In the genomic region with DNA sequence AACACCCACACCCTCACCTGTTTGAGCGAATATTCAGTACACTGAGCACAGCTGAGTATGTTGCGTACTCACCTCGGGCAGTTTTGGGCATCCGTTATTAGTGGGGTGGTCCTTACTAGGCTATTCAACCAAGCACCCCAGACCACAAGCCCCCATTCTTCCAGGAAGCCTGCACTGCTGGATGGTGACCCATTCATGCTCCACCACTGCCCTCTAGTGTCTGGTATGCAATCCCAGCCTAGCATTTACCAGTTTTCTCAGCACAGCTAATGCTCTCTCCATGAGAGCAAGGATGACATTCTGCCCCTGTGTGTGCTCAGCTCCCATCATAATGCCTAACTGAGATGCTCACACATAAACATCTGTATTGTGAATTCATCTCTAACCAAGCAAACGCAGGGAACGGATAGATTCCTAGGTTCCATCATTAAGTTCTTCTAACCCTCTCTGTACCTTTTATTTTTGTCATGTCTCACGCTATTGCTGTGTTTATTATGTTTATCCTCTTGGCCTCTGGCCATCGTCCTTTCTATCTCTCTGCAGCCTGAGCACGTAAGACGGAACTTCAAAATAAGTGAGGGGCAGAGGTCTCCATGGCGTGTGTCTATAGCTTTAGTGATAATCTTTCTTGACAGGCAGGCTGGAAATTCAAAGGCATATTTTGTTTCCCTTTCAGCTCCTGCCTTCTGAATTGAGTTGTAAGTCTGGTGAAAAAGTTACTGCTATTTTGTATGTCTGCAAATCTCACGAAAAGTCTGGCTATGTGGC, we compare ENCODE assay signal across 8 mouse cellular contexts. TPM values are rescaled to one million over a fixed set of nuclear protein-coding genes. Genes with fewer than 3 reads are reported as not detected.
A peak's percentile ranks its signal among the peaks of the same experiment; 100 is the strongest.
DNase-seq lines count a peak whose midpoint lies in the region; ATAC-seq and TF ChIP-seq lines count a peak whose summit lies in the region.

No protein-coding gene starts in this region.

- no peak for TF ChIP-seq EP300 in CH12.LX (IDR thresholded peaks at IDR 0.05; ENCODE audit: low read length)

- H3K4me2 ChIP-seq in CH12.LX (ENCODE audit: insufficient read depth, low read depth, poor library complexity, severe bottlenecking), result no peak overlapping the region
- H3K4me2 ChIP-seq in heart, embryonic 16.5 days (ENCODE audit: low read depth, low read length), result no peak overlapping the region
- H3K4me2 ChIP-seq in neural tube, embryonic 15.5 days, result no peak overlapping the region

- H3K79me2 ChIP-seq in CH12.LX (replicated peaks; ENCODE audit: control insufficient read depth, extremely low read depth, insufficient read depth, poor library complexity, severe bottlenecking), result no peaks in the 10 kb centered on the region

- no peak overlapping the region for H3K4me3 ChIP-seq in CH12.LX (replicated peaks in 1 of 3; ENCODE audit: low read depth in 2 of 3, low read length in 2 of 3, poor library complexity in 1 of 3)
- no peak overlapping the region for H3K4me3 ChIP-seq in embryonic facial prominence, embryonic 10.5 days
- no peak overlapping the region for H3K4me3 ChIP-seq in heart, embryonic 16.5 days (ENCODE audit: low read length)
- H3K4me3 ChIP-seq in lung, adult 2 months (replicated peaks; ENCODE audit: extremely low read depth, low read depth, low read length), result no peak overlapping the region
- no peak overlapping the region for H3K4me3 ChIP-seq in neural tube, embryonic 15.5 days (replicated peaks)

- no peaks in the 10 kb centered on the region for H3K36me3 ChIP-seq in CH12.LX (replicated peaks in 1 of 2; ENCODE audit: control insufficient read depth in 1 of 2, insufficient read depth in 1 of 2, low read length in 1 of 2)
- H3K36me3 ChIP-seq in embryonic facial prominence, embryonic 10.5 days (replicated peaks), result no peaks in the 10 kb centered on the region
- H3K36me3 ChIP-seq in heart, embryonic 16.5 days (ENCODE audit: control insufficient read depth, insufficient read depth), result no peaks in the 10 kb centered on the region
- H3K36me3 ChIP-seq in neural tube, embryonic 15.5 days, result no peaks in the 10 kb centered on the region

- H3K9ac ChIP-seq in CH12.LX (ENCODE audit: insufficient read depth, low read depth), result no peak overlapping the region
- no peak overlapping the region for H3K9ac ChIP-seq in heart, embryonic 16.5 days (ENCODE audit: low read length)
- H3K9ac ChIP-seq in neural tube, embryonic 15.5 days (replicated peaks), result no peak overlapping the region

- peak; percentile 79 to 93 for TF ChIP-seq CTCF in CH12.LX (conservative IDR thresholded peaks at IDR 0.05 in 1 of 2, IDR thresholded peaks at IDR 0.05 in 1 of 2; ENCODE audit: low read depth in 2 of 2, low read length in 2 of 2)
- peak; percentile 89 for TF ChIP-seq CTCF in lung, adult 2 months (IDR thresholded peaks at IDR 0.05; ENCODE audit: insufficient read depth, low read length)

- dilution Hi-C loops in CH12.LX (cut with MboI; ENCODE audit: extremely low pct_ligation_motif_present, extremely low pct_unique_long_range_greater_than_20kb, low sequenced_read_pairs), result no loop called here

- 56% methylated on average over 12 of the region's 12 CpGs for WGBS in embryonic facial prominence, embryonic 10.5 days
- WGBS in heart, embryonic 16.5 days, result 48% methylated on average over 12 of the region's 12 CpGs
- 43% methylated on average over 12 of the region's 12 CpGs for WGBS in lung, adult 2 months
- whole genome bisulfite sequencing in neural tube, embryonic 15.5 days, result 62% methylated on average over 12 of the region's 12 CpGs

- in situ Hi-C loops in CH12.LX (cut with MboI; ENCODE audit: low pct_ligation_motif_present, low pct_unique_long_range_greater_than_20kb, low sequenced_read_pairs), result no loop called here

- peak; percentile 72 for ATAC-seq in heart, embryonic 16.5 days (replicated peaks; ENCODE audit: extremely low read depth, insufficient read depth, low FRiP score)
- peak; percentile 85 for ATAC-seq in neural tube, embryonic 15.5 days (ENCODE audit: low FRiP score)

- peaks cover 7% of the 10 kb centered on the region for H3K9me3 ChIP-seq in CH12.LX (replicated peaks; ENCODE audit: low read length)
- H3K9me3 ChIP-seq in embryonic facial prominence, embryonic 10.5 days, result 0 out of 2 replicates have a peak, but pooled peaks cover 6% of the 10 kb centered on the region
- H3K9me3 ChIP-seq in heart, embryonic 16.5 days (replicated peaks; ENCODE audit: control insufficient read depth, low read length), result peaks cover 3% of the 10 kb centered on the region; the same call in 1 of the 2 replicates
- no peaks in the 10 kb centered on the region for H3K9me3 ChIP-seq in neural tube, embryonic 15.5 days (replicated peaks)

- peak; percentile 62 for DNase-seq in CH12.LX (ENCODE audit: extremely low read depth)
- peak; percentile 54 for DNase-seq in adrenal gland, adult 2 months
- DNase-seq in embryonic facial prominence, embryonic 10.5 days (ENCODE audit: low spot score), result peak; percentile 71
- DNase-seq in kidney, postnatal 36 days, result peak; percentile 67 to 84
- peak; percentile 41 for DNase-seq in lung, adult 2 months
- peak; percentile 84 for DNase-seq in thymus, postnatal 14 days

- H3K27me3 ChIP-seq in CH12.LX (replicated peaks), result no peaks in the 10 kb centered on the region
- H3K27me3 ChIP-seq in embryonic facial prominence, embryonic 10.5 days (replicated peaks; ENCODE audit: low read depth, poor library complexity, severe bottlenecking), result no peaks in the 10 kb centered on the region
- H3K27me3 ChIP-seq in heart, embryonic 16.5 days (ENCODE audit: control insufficient read depth, insufficient read depth, low read length), result no peaks in the 10 kb centered on the region
- H3K27me3 ChIP-seq in neural tube, embryonic 15.5 days (replicated peaks), result no peaks in the 10 kb centered on the region

- TF ChIP-seq POLR2A in CH12.LX (IDR thresholded peaks at IDR 0.05; ENCODE audit: low read depth, low read length), result no peak
- TF ChIP-seq POLR2A in lung, adult 2 months (IDR thresholded peaks at IDR 0.05; ENCODE audit: borderline replicate concordance, extremely low read depth, low read depth, low read length), result no peak

- TF ChIP-seq RAD21 in CH12.LX (IDR thresholded peaks at IDR 0.05; ENCODE audit: low read depth, low read length), result peak; percentile 98

- H3K4me1 ChIP-seq in CH12.LX (ENCODE audit: control insufficient read depth in 1 of 2, insufficient read depth in 2 of 2), result peaks cover 5 to 18% of the 10 kb centered on the region in 2 experiments; a peak in 3 of 4 replicates
- H3K4me1 ChIP-seq in embryonic facial prominence, embryonic 10.5 days, result no peaks in the 10 kb centered on the region
- H3K4me1 ChIP-seq in heart, embryonic 16.5 days (ENCODE audit: control insufficient read depth, insufficient read depth, low read length), result no peaks in the 10 kb centered on the region
- H3K4me1 ChIP-seq in lung, adult 2 months (ENCODE audit: control insufficient read depth, insufficient read depth, low read length), result no peaks in the 10 kb centered on the region
- peaks cover 4% of the 10 kb centered on the region; the same call in 1 of the 2 replicates for H3K4me1 ChIP-seq in neural tube, embryonic 15.5 days

- H3K27ac ChIP-seq in CH12.LX (ENCODE audit: insufficient read depth, low read depth), result no peak overlapping the region
- no peak overlapping the region for H3K27ac ChIP-seq in embryonic facial prominence, embryonic 10.5 days (replicated peaks)
- H3K27ac ChIP-seq in heart, embryonic 16.5 days (ENCODE audit: low read length), result no peak overlapping the region
- no peak overlapping the region for H3K27ac ChIP-seq in neural tube, embryonic 15.5 days (replicated peaks)

TF ChIP-seq in CH12.LX, 34 proteins besides CTCF, POLR2A, EP300 and RAD21 (continues in another document):
- TF ChIP-seq SMC3 (IDR thresholded peaks at IDR 0.05; ENCODE audit: low read depth, low read length) (peak; percentile 89), JUN (IDR thresholded peaks at IDR 0.05; ENCODE audit: insufficient read depth, low read depth, low read length) (no peak), ZKSCAN1 (IDR thresholded peaks at IDR 0.05; ENCODE audit: borderline replicate concordance, low read depth, low read length) (no peak), MAX (IDR thresholded peaks at IDR 0.05; ENCODE audit: low read length) (no peak), TBP (conservative IDR thresholded peaks at IDR 0.05; ENCODE audit: low read depth, low read length) (no peak), NELFE (IDR thresholded peaks at IDR 0.05; ENCODE audit: low read depth, low read length) (no peak), ELF1 (IDR thresholded peaks at IDR 0.05; ENCODE audit: low read depth, low read length) (peak; percentile 23; the same call in 1 of the 2 replicates), PAX5 (IDR thresholded peaks at IDR 0.05; ENCODE audit: low read length) (no peak), UBTF (IDR thresholded peaks at IDR 0.05; ENCODE audit: low read depth, low read length) (no peak), RCOR1 (conservative IDR thresholded peaks at IDR 0.05; ENCODE audit: low read depth, low read length) (no peak), CHD2 (IDR thresholded peaks at IDR 0.05; ENCODE audit: low read length) (no peak), CHD1 (IDR thresholded peaks at IDR 0.05; ENCODE audit: low read depth, low read length) (no peak), TCF12 (IDR thresholded peaks at IDR 0.05; ENCODE audit: low read depth, low read length) (no peak), KAT2A (IDR thresholded peaks at IDR 0.05; ENCODE audit: insufficient replicate concordance, low read length) (no peak), BHLHE40 (IDR thresholded peaks at IDR 0.05; ENCODE audit: low read depth, low read length) (no peak), POLR2AphosphoS2 (IDR thresholded peaks at IDR 0.05; ENCODE audit: low read depth, low read length) (no peak), JUND (conservative IDR thresholded peaks at IDR 0.05; ENCODE audit: low read depth, low read length) (no peak), IRF4 (IDR thresholded peaks at IDR 0.05; ENCODE audit: low read depth, low read length) (peak; percentile 35; the same call in 1 of the 2 replicates), MEF2A (IDR thresholded peaks at IDR 0.05; ENCODE audit: borderline replicate concordance, low read depth, low read length) (no peak), NRF1 (IDR thresholded peaks at IDR 0.05; ENCODE audit: low read depth, low read length) (no peak), SIN3A (IDR thresholded peaks at IDR 0.05; ENCODE audit: low read length) (no peak), USF2 (conservative IDR thresholded peaks at IDR 0.05; ENCODE audit: low read depth, low read length) (no peak)

RNA-seq across cellular contexts. Expression of gene Slc35b4, which starts 17.0 kb away (rescaled TPM):
- total RNA-seq in CH12.LX (2012; rRNA removed) (14.9 and 16.9 TPM in 2 replicates), CH12.LX (2014; rRNA removed) (14.1 and 19.8 TPM in 2 replicates)
- polyA plus RNA-seq in CH12.LX (2012; ENCODE audit: insufficient read length, low read depth), result 30.7 and 34.8 TPM in 2 replicates
- 10 to 100 TPM; 25.0 to 46.9 TPM for total RNA-seq in adrenal gland, adult 2 months (2021)
- polyA plus RNA-seq in adrenal gland, adult 2 months (2012; rRNA removed), result 9.6 and 11.7 TPM in 2 replicates
- polyA plus RNA-seq in embryonic facial prominence, embryonic 10.5 days (2016; fragmentation: Nextera tagmentation; extraction: Ambion mirVana), result 42.6 and 43.6 TPM in 2 replicates
- 34.2 and 36.0 TPM in 2 replicates for polyA plus RNA-seq in heart, embryonic 16.5 days (2015; fragmentation: Nextera tagmentation; extraction: Ambion mirVana)
- polyA plus RNA-seq in lung, adult 2 months (2012; rRNA removed), result 13.9 and 21.1 TPM in 2 replicates
- polyA plus RNA-seq in neural tube, embryonic 15.5 days (2015; fragmentation: Nextera tagmentation; extraction: Ambion mirVana), result 39.4 and 47.8 TPM in 2 replicates
